Mouse (Mus musculus): ENCODE results near the gene Vmn2r26. TPM values are rescaled to one million over a fixed set of nuclear protein-coding genes. Genes with fewer than 3 reads are reported as not detected.
"Not testable (repeated sequence)": the region's sequence is repeated elsewhere in the genome, so short reads cannot be mapped to it uniquely, and the experiment has no call there.

Vmn2r26 gene
- total RNA-seq (2021): under 1 TPM in 1 of 2 experiments, not detected in 1; 0.04 TPM

- intact Hi-C loops (cut with DNase I); DNase-seq (ENCODE audit: extremely low spot score in 1 of 2, low spot score in 2 of 2): not testable (repeated sequence)
Measured at GRCm38 (mm10) chr6:124024268-124024667, at the start of gene Vmn2r26. Gene Vmn2r26 (plus strand): TSS chr6:124024568.

DNA sequence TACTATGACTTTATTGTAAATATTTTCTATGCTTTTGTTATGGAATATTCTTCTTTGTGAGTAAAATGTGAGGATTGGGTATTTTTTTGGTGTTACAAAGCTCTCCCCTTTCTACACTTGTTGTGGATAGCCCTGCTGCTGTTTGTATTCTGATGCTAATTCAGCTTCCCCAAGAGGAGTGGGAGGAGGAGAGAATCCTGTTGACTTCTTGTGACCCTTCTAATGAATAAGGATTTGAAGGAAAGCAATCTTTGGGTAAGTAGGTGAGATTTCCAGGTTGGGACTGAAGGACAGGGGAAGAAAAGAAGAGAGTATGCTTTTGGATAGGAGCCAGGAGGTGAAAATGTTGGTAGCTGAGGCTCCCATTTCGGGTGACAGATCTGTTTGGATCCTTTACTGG, 3.5 kb upstream of the Vmn2r26 start:
- intact Hi-C loops (cut with DNase I): loop anchor here (2.0 kb wide), 1 partner anchor 164 kb away; no protein-coding TSS in a partner anchor
- no peak for DNase-seq (ENCODE audit: extremely low spot score in 1 of 2, low spot score in 2 of 2)

DNA sequence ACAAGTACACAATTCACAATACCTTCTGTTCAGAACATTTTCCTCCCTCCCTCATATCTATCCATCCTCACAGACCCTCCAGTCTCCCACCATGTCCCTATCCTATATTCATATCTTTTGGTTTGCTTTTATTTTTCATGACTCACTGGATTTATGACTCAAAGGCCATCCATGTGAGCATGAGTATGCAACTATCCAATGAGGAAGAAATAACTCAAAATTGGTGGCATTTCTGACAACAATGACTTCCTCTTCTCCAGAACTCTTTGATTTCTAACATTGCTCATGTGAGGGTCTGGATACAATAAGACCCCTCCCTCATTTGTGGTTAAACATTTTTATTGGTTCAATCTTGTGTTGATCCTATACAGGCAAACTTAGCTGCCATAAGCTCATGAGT, 24.0 kb downstream of the Vmn2r26 start:
- intact Hi-C loops (cut with DNase I): loop anchor here (10.0 kb wide), 1 partner anchor 214 kb away; no protein-coding TSS in a partner anchor
- no peak for DNase-seq (ENCODE audit: extremely low spot score in 1 of 2, low spot score in 2 of 2)

DNA sequence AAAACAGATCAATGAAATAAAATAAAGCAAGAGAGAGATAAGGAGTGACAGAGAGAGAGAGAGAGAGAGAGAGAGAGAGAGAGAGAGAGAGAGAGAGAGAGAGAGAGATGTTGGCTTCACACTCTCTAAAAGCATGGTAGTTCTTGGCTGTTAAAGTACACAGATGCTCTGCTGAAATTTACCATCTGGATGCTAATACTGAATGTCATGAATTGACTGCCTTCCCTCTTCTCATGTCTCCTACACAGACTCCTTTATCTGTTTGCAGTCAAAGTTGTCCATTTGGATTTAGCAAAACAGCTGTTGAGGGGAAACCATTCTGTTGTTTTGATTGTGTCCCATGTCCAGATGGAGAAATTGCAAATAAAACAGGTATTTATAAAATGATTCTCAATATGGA, 29.2 kb downstream of the Vmn2r26 start:
- intact Hi-C loops (cut with DNase I); DNase-seq (ENCODE audit: extremely low spot score in 1 of 2, low spot score in 2 of 2): not testable (repeated sequence)

DNA sequence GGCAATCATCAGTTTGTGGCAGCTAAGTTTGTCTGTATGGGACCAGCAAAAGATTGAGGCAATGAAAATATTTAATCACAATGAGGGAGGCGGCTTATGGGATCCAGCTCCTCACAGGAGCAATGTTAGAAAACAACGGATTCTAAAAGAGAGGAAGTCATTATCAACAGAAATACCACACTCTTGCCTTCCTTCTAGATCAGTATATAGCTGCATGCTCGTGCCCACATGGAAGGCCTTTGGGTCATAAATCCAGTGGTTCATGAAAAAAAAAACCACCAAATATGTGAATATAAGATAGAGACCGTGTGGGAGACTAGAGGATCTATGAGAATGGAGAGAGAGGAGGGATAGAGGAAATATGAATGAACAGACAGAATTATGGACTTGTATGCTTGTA, 78.0 kb downstream of the Vmn2r26 start:
- intact Hi-C loops (cut with DNase I): no loop called here
- DNase-seq (ENCODE audit: extremely low spot score in 1 of 2, low spot score in 2 of 2): no peak

Other genes starting within 250 kb of the Vmn2r26 start
- not detected for gene Vmn2r24, start 245.7 kb upstream of the Vmn2r26 start, total RNA-seq (2021)
- gene Vmn2r25, start 171.1 kb upstream of the Vmn2r26 start, total RNA-seq (2021): not detected
- not detected for gene Vmn2r27, start 207.3 kb downstream of the Vmn2r26 start, total RNA-seq (2021)

Data from left cerebral cortex, postnatal 10 days (tissue).